Mouse (Mus musculus) heart, embryonic 12.5 days (tissue): ENCODE data around the gene Wnt3a. TPM values are rescaled to one million over a fixed set of nuclear protein-coding genes. Genes with fewer than 3 reads are reported as not detected.

Source experiments
- ATAC-seq: fragments of 200-750 bp; cut with Nextera tagmentation; 2 replicates; pipeline ENCODE4 v1.8.0; 2017; ENCODE audit warnings: moderate TSS enrichment, moderate library complexity; ENCODE audit not compliant: insufficient number of reproducible peaks, low FRiP score
- H3K27ac ChIP-seq: fragments of 300-500 bp; sonication (generic); 2 replicates; pipeline ENCODE4 v1.5.1; 2016; ENCODE audit warnings: mild to moderate bottlenecking, moderate library complexity; ENCODE audit not compliant: poor library complexity, severe bottlenecking
- H3K27me3 ChIP-seq: fragments of 300-500 bp; sonication (generic); replicated peaks from 2 replicates; pipeline ENCODE4 v1.6.1; 2016; ENCODE audit warnings: mild to moderate bottlenecking, moderate library complexity
- H3K36me3 ChIP-seq: fragments of 300-500 bp; sonication (generic); 2 replicates; pipeline ENCODE4 v1.6.1; 2016; ENCODE audit warnings: mild to moderate bottlenecking, moderate library complexity
- H3K4me1 ChIP-seq: fragments of 300-500 bp; sonication (generic); replicated peaks from 2 replicates; pipeline ENCODE4 v1.6.1; 2016; ENCODE audit warnings: mild to moderate bottlenecking
- H3K4me2 ChIP-seq: fragments of 300-500 bp; sonication (generic); 2 replicates; pipeline ENCODE4 v1.6.1; 2016; ENCODE audit warnings: mild to moderate bottlenecking, moderate library complexity
- H3K4me3 ChIP-seq: fragments of 300-500 bp; sonication (generic); 2 replicates; pipeline ENCODE4 v1.5.1; 2016; ENCODE audit warnings: mild to moderate bottlenecking
- H3K9ac ChIP-seq: fragments of 300-500 bp; sonication (generic); 2 replicates; pipeline ENCODE4 v1.6.1; 2016; ENCODE audit warnings: mild to moderate bottlenecking, moderate library complexity
- H3K9me3 ChIP-seq: fragments of 300-500 bp; sonication (generic); replicated peaks from 2 replicates; pipeline ENCODE4 v1.6.1; 2016; ENCODE audit warnings: mild to moderate bottlenecking, moderate library complexity
- WGBS: fragments of 180-500 bp; shearing (Covaris S2); methylation state at CpG from one replicate; pipeline ENCODE4 v1.1.7; 2016; 5-methylcytosine and 5-hydroxymethylcytosine counted together
- polyA plus RNA-seq: library from polyadenylated mRNA; unstranded; fragments of >200 nt; fragmentation: Nextera tagmentation; extraction: Ambion mirVana; gene quantifications from 2 replicates; pipeline ENCODE4 v1.2.1, GENCODE M21; 2016

Wnt3a gene
- 0.08 TPM in 1 of 2 replicates, not detected in the other for polyA plus RNA-seq

DNA sequence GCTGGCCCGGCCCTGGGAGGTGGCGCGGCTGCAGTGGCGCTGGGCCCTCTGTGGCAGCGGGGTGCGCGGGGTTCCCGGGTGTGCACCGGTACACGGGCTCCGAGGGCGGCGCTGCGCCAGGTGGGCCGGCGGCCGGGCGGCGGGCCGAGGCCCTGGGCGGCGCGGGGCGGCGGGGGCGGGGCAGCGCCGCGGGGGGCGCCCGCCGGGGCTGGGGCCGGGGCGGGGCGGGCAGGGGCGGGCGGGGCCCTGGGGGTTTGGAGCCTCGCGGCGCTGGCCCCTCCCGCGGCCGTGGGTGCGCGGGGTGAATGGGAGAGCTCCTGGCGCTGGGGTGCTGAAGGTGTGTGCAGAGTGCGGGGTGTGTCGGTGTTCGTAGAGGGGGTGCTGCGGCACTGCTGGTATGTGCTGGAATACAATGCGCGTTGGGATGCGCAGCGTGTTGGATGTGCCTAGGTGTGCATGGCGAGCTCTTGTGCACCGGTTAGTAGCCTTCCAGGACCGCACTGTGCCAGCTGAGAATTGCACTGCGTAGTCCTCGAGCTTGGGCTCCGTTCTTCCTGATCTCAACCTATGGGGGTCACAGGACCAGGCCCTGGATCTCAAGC lies at the start of gene Wnt3a:
TSS of gene Wnt3a (minus strand) at position 51 of the 602 bp plus-strand sequence.
- H3K27me3 ChIP-seq: peaks cover 95% of the 10 kb centered on the region
- peak within 1 kb of the TSS; percentile 64 for H3K4me2 ChIP-seq
- peaks cover 7% of the 10 kb centered on the region for H3K4me1 ChIP-seq
- no peaks in the 10 kb centered on the region for H3K9me3 ChIP-seq
- no peaks in the 10 kb centered on the region for H3K36me3 ChIP-seq
- no peak within 1 kb of the TSS for H3K9ac ChIP-seq
- H3K4me3 ChIP-seq: peak within 1 kb of the TSS; percentile 40
- WGBS: 8% methylated on average over 60 of the region's 60 CpGs
- 0 out of 2 replicates have a peak, but pooled peaks have one; percentile 30 for ATAC-seq
- H3K27ac ChIP-seq: no peak within 1 kb of the TSS

GRCm38 (mm10) chr11:59338736-59339120 lies 48.2 kb upstream of the Wnt3a start:
- Histone ChIP-seq H3K36me3 (no peaks in the 10 kb centered on the region), H3K27me3 (peaks cover 8% of the 10 kb centered on the region; the same call in 1 of the 2 replicates), H3K4me3 (no peak overlapping the region), H3K4me1 (peaks cover 25% of the 10 kb centered on the region), H3K4me2 (no peak overlapping the region), H3K9ac (no peak overlapping the region), H3K9me3 (no peaks in the 10 kb centered on the region), H3K27ac (no peak overlapping the region)
- no peak for ATAC-seq
- 88% methylated on average over 2 of the region's 2 CpGs for WGBS

DNA sequence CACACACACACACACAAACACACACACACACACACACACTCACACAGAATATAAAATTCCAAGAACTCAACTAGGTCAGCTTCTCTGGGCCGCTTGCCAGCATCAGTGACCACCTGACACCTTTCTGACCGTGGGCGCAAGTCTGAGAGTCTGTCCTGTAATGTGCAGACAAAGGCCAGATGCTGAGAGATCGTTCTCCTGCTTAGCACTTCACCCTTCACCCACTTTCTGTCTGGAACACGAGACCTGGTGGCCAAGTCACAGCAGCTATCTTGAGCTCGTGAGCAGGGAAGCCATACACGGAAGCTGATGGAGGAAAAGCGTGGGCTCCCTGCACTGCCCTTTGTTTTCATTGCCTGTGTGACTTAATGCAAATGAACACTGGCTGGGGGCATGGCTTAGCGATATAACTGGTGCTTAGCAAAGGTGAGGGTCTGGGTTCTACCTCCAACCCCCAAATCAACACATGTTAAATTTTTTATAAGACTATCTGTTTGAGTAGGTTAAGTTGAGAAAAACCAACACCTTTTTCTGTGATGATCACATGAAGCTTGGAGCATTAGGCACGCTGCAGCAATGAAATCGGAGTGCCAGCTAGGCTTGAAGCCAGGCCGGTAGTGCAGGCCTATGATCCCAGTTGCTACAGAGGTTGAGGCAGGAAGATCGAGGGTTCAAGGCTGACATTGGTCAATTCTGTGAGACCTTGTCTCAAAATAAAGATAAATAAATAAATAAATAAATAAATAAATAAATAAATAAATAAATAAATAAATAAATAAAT lies 47.6 kb upstream of the Wnt3a start:
- H3K9me3 ChIP-seq: no peaks in the 10 kb centered on the region
- peak overlapping the region; percentile 45; the same call in 1 of the 2 replicates for H3K27ac ChIP-seq
- peak overlapping the region; percentile 25 for H3K4me2 ChIP-seq
- H3K27me3 ChIP-seq: peaks cover 8% of the 10 kb centered on the region; the same call in 1 of the 2 replicates
- no peak for ATAC-seq
- 0 out of 2 replicates have a peak overlapping the region, but pooled peaks have one; percentile 10 for H3K9ac ChIP-seq
- no peak overlapping the region for H3K4me3 ChIP-seq
- H3K4me1 ChIP-seq: peaks cover 28% of the 10 kb centered on the region
- WGBS: 47% methylated on average over 13 of the region's 13 CpGs
- H3K36me3 ChIP-seq: no peaks in the 10 kb centered on the region

DNA sequence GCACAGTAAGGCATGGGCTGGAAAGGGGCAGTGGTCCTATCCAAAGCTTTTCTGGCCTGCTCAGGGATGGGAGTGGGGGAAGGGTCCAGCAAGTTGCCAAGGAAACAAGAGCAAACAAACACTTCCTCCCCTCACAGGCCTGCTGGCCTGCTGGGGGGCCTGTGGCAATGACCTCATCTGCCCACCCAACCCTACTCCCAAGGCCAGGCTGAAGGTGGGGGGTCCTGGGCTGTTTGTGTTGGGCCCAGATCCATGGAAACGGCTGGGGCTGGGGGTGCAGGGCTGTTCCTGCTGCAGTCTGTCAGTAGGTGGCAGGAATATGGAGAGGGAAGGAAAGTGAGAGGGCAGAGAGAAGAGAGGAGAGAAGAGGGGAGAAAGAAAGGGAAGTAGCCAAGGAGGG lies 45.8 kb upstream of the Wnt3a start:
- no peak overlapping the region for H3K9ac ChIP-seq
- H3K27ac ChIP-seq: no peak overlapping the region
- H3K9me3 ChIP-seq: no peaks in the 10 kb centered on the region
- ATAC-seq: no peak
- H3K27me3 ChIP-seq: peaks cover 12% of the 10 kb centered on the region; the same call in 1 of the 2 replicates
- no peak overlapping the region for H3K4me2 ChIP-seq
- peaks cover 28% of the 10 kb centered on the region for H3K4me1 ChIP-seq
- no peaks in the 10 kb centered on the region for H3K36me3 ChIP-seq
- H3K4me3 ChIP-seq: no peak overlapping the region
- WGBS: 8% methylated on average over 1 of the region's 1 CpGs

- WGBS: 47% methylated on average over 2 of the region's 2 CpGs
- no peak overlapping the region for H3K27ac ChIP-seq
Measured at GRCm38 (mm10) chr11:59335942-59336341, 45.4 kb upstream of the Wnt3a start.

DNA sequence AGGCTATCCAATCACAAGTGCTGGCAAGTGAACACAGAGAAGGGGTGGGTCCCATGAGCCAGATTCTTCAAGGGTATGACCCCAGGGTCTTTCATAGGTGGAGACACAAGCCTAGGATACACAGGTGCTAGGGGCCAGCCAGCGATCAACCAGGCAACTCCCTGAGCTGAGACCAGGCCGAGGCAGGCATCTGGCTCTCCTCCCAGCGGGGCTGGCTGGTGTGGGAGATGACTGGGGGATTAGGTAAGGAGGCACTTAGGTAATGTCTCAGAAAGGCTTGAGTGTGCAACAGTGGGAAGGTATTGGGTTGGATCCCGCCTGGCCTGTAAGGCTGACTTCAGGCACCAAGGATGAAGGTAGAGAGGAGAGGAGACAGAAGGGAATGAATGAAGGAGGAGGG lies 44.6 kb upstream of the Wnt3a start:
- no peak overlapping the region for H3K4me3 ChIP-seq
- no peak overlapping the region for H3K9ac ChIP-seq
- ATAC-seq: no peak
- no peak overlapping the region for H3K4me2 ChIP-seq
- peaks cover 28% of the 10 kb centered on the region for H3K4me1 ChIP-seq
- no peaks in the 10 kb centered on the region for H3K36me3 ChIP-seq
- 64% methylated on average over 4 of the region's 4 CpGs for WGBS
- peaks cover 12% of the 10 kb centered on the region; the same call in 1 of the 2 replicates for H3K27me3 ChIP-seq
- H3K9me3 ChIP-seq: no peaks in the 10 kb centered on the region
- no peak overlapping the region for H3K27ac ChIP-seq

More at GRCm38 (mm10) chr11:59335942-59336341, 45.4 kb upstream of the Wnt3a start:
- ATAC-seq: peak; percentile 5; the same call in 1 of the 2 replicates
- peaks cover 12% of the 10 kb centered on the region; the same call in 1 of the 2 replicates for H3K27me3 ChIP-seq
- no peaks in the 10 kb centered on the region for H3K36me3 ChIP-seq
- no peak overlapping the region for H3K9ac ChIP-seq
- H3K4me1 ChIP-seq: peaks cover 28% of the 10 kb centered on the region
- no peak overlapping the region for H3K4me3 ChIP-seq
- no peaks in the 10 kb centered on the region for H3K9me3 ChIP-seq
- no peak overlapping the region for H3K4me2 ChIP-seq

DNA sequence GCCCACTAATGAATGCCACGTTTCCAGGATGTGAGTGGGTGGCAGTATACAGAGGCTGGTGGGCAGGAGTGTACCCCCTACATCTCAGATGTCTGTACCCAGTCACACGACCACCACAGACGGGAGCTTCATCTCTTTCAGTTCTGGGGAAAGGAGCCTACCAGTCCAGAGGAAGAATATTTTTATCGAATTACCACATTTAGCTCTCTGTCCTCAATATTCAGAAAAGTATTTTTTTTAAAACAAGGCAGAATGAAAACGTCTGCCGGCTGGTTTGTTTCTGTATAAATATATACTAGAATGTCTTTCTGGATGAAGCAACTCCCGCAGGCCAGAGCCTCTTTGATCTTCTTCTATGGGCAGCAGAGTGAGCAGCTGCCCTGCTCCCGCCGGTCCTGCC lies 42.4 kb upstream of the Wnt3a start:
- WGBS: 63% methylated on average over 9 of the region's 9 CpGs
- Histone ChIP-seq H3K4me3 (no peak overlapping the region), H3K27ac (no peak overlapping the region), H3K4me2 (no peak overlapping the region), H3K9ac (no peak overlapping the region), H3K36me3 (no peaks in the 10 kb centered on the region), H3K27me3 (peaks cover 23% of the 10 kb centered on the region; the same call in 1 of the 2 replicates), H3K9me3 (no peaks in the 10 kb centered on the region), H3K4me1 (peaks cover 30% of the 10 kb centered on the region)
- ATAC-seq: no peak

DNA sequence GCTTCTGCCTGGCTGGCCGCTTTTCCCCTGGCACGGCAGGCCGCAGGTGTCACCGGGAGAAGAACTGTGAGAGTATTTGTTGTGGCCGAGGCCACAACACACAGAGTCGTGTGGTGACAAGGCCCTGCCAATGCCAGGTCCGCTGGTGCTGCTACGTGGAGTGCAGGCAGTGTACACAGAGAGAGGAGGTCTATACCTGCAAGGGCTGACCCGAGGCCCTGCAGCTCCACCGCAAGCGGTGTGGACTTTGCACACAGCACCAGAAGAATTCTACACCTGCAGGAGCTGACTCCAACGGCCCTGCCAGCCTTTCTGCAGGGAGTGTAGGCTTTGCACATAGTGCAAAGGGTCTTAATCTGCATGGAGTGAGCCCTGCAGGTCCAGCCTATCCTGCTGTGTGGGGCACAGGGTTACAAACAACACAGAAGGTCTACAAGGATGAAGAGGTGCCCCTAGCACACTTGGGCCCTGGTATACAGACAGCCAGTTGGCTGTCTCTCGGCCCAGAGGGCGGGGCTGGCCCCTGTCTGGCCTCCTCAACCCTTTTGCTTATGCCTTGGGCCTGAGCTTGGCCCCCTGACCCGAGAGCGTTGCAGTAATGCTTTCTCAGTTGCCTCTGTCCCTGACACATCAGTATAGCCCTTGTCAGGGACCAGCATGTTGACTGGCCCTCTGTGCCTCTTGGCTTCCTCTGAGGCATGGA lies 40.8 kb upstream of the Wnt3a start:
- Histone ChIP-seq H3K27me3 (peaks cover 23% of the 10 kb centered on the region; the same call in 1 of the 2 replicates), H3K27ac (no peak overlapping the region), H3K4me3 (no peak overlapping the region), H3K36me3 (no peaks in the 10 kb centered on the region), H3K9me3 (no peaks in the 10 kb centered on the region), H3K4me2 (no peak overlapping the region), H3K4me1 (peaks cover 15% of the 10 kb centered on the region), H3K9ac (no peak overlapping the region)
- 75% methylated on average over 16 of the region's 16 CpGs for WGBS
- ATAC-seq: no peak

- Histone ChIP-seq H3K36me3 (no peaks in the 10 kb centered on the region), H3K27me3 (peaks cover 23% of the 10 kb centered on the region; the same call in 1 of the 2 replicates), H3K4me1 (0 out of 2 replicates have a peak, but pooled peaks cover 11% of the 10 kb centered on the region), H3K27ac (no peak overlapping the region), H3K9ac (no peak overlapping the region), H3K9me3 (no peaks in the 10 kb centered on the region), H3K4me2 (no peak overlapping the region), H3K4me3 (no peak overlapping the region)
- 27% methylated on average over 5 of the region's 5 CpGs for WGBS
- no peak for ATAC-seq
Measured at GRCm38 (mm10) chr11:59330560-59330959, 40.0 kb upstream of the Wnt3a start.

GRCm38 (mm10) chr11:59329616-59330015 lies 39.1 kb upstream of the Wnt3a start:
- H3K4me3 ChIP-seq: no peak overlapping the region
- no peaks in the 10 kb centered on the region for H3K36me3 ChIP-seq
- H3K9ac ChIP-seq: no peak overlapping the region
- 0 out of 2 replicates have a peak, but pooled peaks cover 19% of the 10 kb centered on the region for H3K27me3 ChIP-seq
- H3K27ac ChIP-seq: no peak overlapping the region
- ATAC-seq: no peak
- H3K9me3 ChIP-seq: no peaks in the 10 kb centered on the region
- 0 out of 2 replicates have a peak, but pooled peaks cover 11% of the 10 kb centered on the region for H3K4me1 ChIP-seq
- no peak overlapping the region for H3K4me2 ChIP-seq
- 36% methylated on average over 6 of the region's 6 CpGs for WGBS
